Mouse (Mus musculus): Measurements from ENCODE around the gene Ctbp1. TPM values are rescaled to one million over a fixed set of nuclear protein-coding genes. Genes with fewer than 3 reads are reported as not detected.

Ctbp1 gene
- total and polyA plus RNA-seq, 3 experiments: 353 to 595 (median 443) TPM

- Histone ChIP-seq H3K27ac (ENCODE audit: control insufficient read depth, low read depth, low read length) (no peak overlapping the region), H3K9ac (ENCODE audit: control insufficient read depth, low read depth, low read length, poor library complexity, severe bottlenecking) (no peak overlapping the region), H3K79me2 (ENCODE audit: control insufficient read depth, insufficient read depth, low read length, poor library complexity) (no peaks in the 10 kb centered on the region), H3K4me3 (ENCODE audit: control insufficient read depth in 1 of 2, insufficient read depth in 1 of 2, low read depth in 2 of 2, low read length in 2 of 2) (no peak overlapping the region), H3K36me3 (ENCODE audit: control insufficient read depth in 1 of 2, insufficient read depth in 2 of 2, low read length in 2 of 2) (peaks cover 0 to 10% of the 10 kb centered on the region in 2 experiments; a peak in 1 of 4 replicates), H3K9me3 (replicated peaks; ENCODE audit: insufficient read depth, low read length) (no peaks in the 10 kb centered on the region), H3K4me1 (ENCODE audit: control insufficient read depth in 1 of 2, insufficient read depth in 2 of 2, low read length in 2 of 2) (no peaks in the 10 kb centered on the region), H3K27me3 (ENCODE audit: control insufficient read depth in 1 of 2, insufficient read depth in 2 of 2, low read length in 2 of 2) (no peaks in the 10 kb centered on the region)
- no peak for DNase-seq (ENCODE audit: low read depth, low spot score)
- no peak for TF ChIP-seq GABPA (IDR thresholded peaks at IDR 0.05; ENCODE audit: low read depth, low read length)
- TF ChIP-seq ZNF384 (IDR thresholded peaks at IDR 0.05; ENCODE audit: low read depth, low read length): no peak
- TF ChIP-seq MYB (IDR thresholded peaks at IDR 0.05; ENCODE audit: low read depth, low read length): no peak
- no peak for TF ChIP-seq MYC (IDR thresholded peaks at IDR 0.05; ENCODE audit: low read depth, low read length)
- no peak for TF ChIP-seq RAD21 (IDR thresholded peaks at IDR 0.05; ENCODE audit: low read depth, low read length)
Measured at GRCm38 (mm10) chr5:33245701-33246100, 29.1 kb downstream of the Ctbp1 start.

GRCm38 (mm10) chr5:33244377-33244920 lies 30.3 kb downstream of the Ctbp1 start:
- H3K79me2 ChIP-seq (ENCODE audit: control insufficient read depth, insufficient read depth, low read length, poor library complexity): no peaks in the 10 kb centered on the region
- H3K27me3 ChIP-seq (ENCODE audit: control insufficient read depth in 1 of 2, insufficient read depth in 2 of 2, low read length in 2 of 2): no peaks in the 10 kb centered on the region
- no peak overlapping the region for H3K27ac ChIP-seq (ENCODE audit: control insufficient read depth, low read depth, low read length)
- DNase-seq (ENCODE audit: low read depth, low spot score): no peak
- no peak overlapping the region for H3K4me3 ChIP-seq (ENCODE audit: control insufficient read depth in 1 of 2, insufficient read depth in 1 of 2, low read depth in 2 of 2, low read length in 2 of 2)
- H3K36me3 ChIP-seq (ENCODE audit: control insufficient read depth in 1 of 2, insufficient read depth in 2 of 2, low read length in 2 of 2): peaks cover 0 to 7% of the 10 kb centered on the region in 2 experiments; a peak in 1 of 4 replicates
- no peaks in the 10 kb centered on the region for H3K9me3 ChIP-seq (replicated peaks; ENCODE audit: insufficient read depth, low read length)
- H3K4me1 ChIP-seq (ENCODE audit: control insufficient read depth in 1 of 2, insufficient read depth in 2 of 2, low read length in 2 of 2): no peaks in the 10 kb centered on the region
- no peak overlapping the region for H3K9ac ChIP-seq (ENCODE audit: control insufficient read depth, low read depth, low read length, poor library complexity, severe bottlenecking)
- no peak for TF ChIP-seq TCF12 (IDR thresholded peaks at IDR 0.05; ENCODE audit: low read depth, low read length)
- no peak for TF ChIP-seq KAT2A (conservative IDR thresholded peaks at IDR 0.05; ENCODE audit: low read depth, low read length)
- TF ChIP-seq E2F4 (IDR thresholded peaks at IDR 0.05; ENCODE audit: borderline replicate concordance, low read depth, low read length): no peak
- TF ChIP-seq POLR2AphosphoS2 (IDR thresholded peaks at IDR 0.05; ENCODE audit: low read length): no peak; the same call in 1 of the 2 replicates
- TF ChIP-seq GABPA (IDR thresholded peaks at IDR 0.05; ENCODE audit: low read depth, low read length): no peak
- TF ChIP-seq USF2 (IDR thresholded peaks at IDR 0.05; ENCODE audit: borderline replicate concordance in 1 of 2, insufficient read depth in 1 of 2, low read depth in 1 of 2, low read length in 2 of 2): no peak
- TF ChIP-seq CHD2 (IDR thresholded peaks at IDR 0.05; ENCODE audit: low read length): no peak
- TF ChIP-seq RAD21 (IDR thresholded peaks at IDR 0.05; ENCODE audit: low read depth, low read length): no peak
- TF ChIP-seq TAL1 (IDR thresholded peaks at IDR 0.05; ENCODE audit: low read length): no peak
- no peak for TF ChIP-seq MYC (IDR thresholded peaks at IDR 0.05; ENCODE audit: low read depth, low read length)
- no peak for TF ChIP-seq POLR2AphosphoS5 (IDR thresholded peaks at IDR 0.05; ENCODE audit: borderline replicate concordance, low read depth, low read length)
- no peak for TF ChIP-seq ETS1 (IDR thresholded peaks at IDR 0.05; ENCODE audit: low read depth, low read length)
- no peak for TF ChIP-seq EP300 (IDR thresholded peaks at IDR 0.05; ENCODE audit: low read depth in 1 of 2, low read length in 2 of 2)
- no peak for TF ChIP-seq MEF2A (IDR thresholded peaks at IDR 0.05; ENCODE audit: extremely low read depth, insufficient replicate concordance, low read depth, low read length, poor library complexity, severe bottlenecking)

Data from MEL (cell line).